Mouse (Mus musculus): ENCODE measurements around the gene Fkbp9. TPM values are rescaled to one million over a fixed set of nuclear protein-coding genes. Genes with fewer than 3 reads are reported as not detected.

Fkbp9 gene
- polyA plus RNA-seq, 1 experiment from 2014 or later = 38.0 TPM

DNA sequence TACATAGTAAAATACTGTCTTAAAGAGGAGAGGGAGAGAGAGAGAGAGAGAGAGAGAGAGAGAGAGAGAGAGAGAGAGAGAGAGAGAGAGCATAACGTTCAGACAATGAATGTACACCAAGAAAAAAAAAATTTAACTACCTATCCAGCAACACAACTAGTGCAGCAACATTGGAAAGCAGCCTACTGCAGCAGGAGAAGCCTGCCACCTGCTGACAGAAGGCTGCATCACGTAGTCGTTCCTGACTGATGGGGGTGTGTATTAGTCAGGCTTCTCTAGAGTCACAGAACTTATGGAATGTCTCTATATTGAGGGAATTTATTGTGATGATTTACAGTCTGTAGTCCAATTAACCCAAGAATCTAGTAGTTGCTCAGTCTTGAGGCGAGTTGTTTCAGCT is 77.1 kb downstream of the Fkbp9 start:
- Histone ChIP-seq H3K9me3 (ENCODE audit: control insufficient read depth) (no peaks in the 10 kb centered on the region), H3K36me3 (ENCODE audit: control insufficient read depth, insufficient read depth) (no peaks in the 10 kb centered on the region), H3K4me3 (ENCODE audit: low read depth, low read length) (no peak overlapping the region), H3K4me2 (replicated peaks; ENCODE audit: low read depth) (no peak overlapping the region), H3K9ac (ENCODE audit: low read depth, low read length) (no peak overlapping the region), H3K27me3 (replicated peaks; ENCODE audit: control insufficient read depth, insufficient read depth, low read length) (no peaks in the 10 kb centered on the region), H3K27ac (ENCODE audit: low read depth, low read length) (no peak overlapping the region), H3K4me1 (replicated peaks; ENCODE audit: control insufficient read depth, insufficient read depth, low read length) (peaks cover 8% of the 10 kb centered on the region; the same call in 1 of the 2 replicates)
- 10% methylated on average over 4 of the region's 4 CpGs for WGBS
- TF ChIP-seq CTCF (IDR thresholded peaks at IDR 0.05; ENCODE audit: low read depth) = peak; percentile 97
- no peak for ATAC-seq

DNA sequence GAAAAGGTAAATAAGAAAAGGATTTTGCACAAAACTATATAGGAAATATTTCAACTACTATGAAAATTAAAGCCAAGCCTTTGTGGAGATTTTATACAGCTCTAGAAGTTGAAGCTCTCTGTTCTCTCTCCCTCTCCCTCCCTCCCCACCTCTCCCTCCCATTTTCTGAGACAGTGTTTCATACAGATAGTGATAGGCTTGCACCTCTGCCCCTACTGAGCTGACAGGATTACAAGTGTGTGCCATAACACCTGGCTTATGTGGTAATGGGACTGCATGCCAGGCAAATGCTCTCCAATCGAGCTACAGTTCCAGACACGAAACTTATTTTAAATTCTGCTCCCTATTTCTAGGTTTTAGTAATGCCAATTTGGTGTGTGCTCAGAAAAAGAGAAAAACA is 79.1 kb downstream of the Fkbp9 start:
- no peaks in the 10 kb centered on the region for H3K27me3 ChIP-seq (replicated peaks; ENCODE audit: control insufficient read depth, insufficient read depth, low read length)
- H3K9me3 ChIP-seq (ENCODE audit: control insufficient read depth) = no peaks in the 10 kb centered on the region
- WGBS = 74% methylated on average over 2 of the region's 2 CpGs
- no peak for TF ChIP-seq CTCF (IDR thresholded peaks at IDR 0.05; ENCODE audit: low read depth)
- peaks cover 10% of the 10 kb centered on the region; the same call in 1 of the 2 replicates for H3K4me1 ChIP-seq (replicated peaks; ENCODE audit: control insufficient read depth, insufficient read depth, low read length)
- no peak overlapping the region for H3K4me3 ChIP-seq (ENCODE audit: low read depth, low read length)
- no peak overlapping the region for H3K9ac ChIP-seq (ENCODE audit: low read depth, low read length)
- no peaks in the 10 kb centered on the region for H3K36me3 ChIP-seq (ENCODE audit: control insufficient read depth, insufficient read depth)
- no peak overlapping the region for H3K27ac ChIP-seq (ENCODE audit: low read depth, low read length)
- no peak for ATAC-seq
- no peak overlapping the region for H3K4me2 ChIP-seq (replicated peaks; ENCODE audit: low read depth)

DNA sequence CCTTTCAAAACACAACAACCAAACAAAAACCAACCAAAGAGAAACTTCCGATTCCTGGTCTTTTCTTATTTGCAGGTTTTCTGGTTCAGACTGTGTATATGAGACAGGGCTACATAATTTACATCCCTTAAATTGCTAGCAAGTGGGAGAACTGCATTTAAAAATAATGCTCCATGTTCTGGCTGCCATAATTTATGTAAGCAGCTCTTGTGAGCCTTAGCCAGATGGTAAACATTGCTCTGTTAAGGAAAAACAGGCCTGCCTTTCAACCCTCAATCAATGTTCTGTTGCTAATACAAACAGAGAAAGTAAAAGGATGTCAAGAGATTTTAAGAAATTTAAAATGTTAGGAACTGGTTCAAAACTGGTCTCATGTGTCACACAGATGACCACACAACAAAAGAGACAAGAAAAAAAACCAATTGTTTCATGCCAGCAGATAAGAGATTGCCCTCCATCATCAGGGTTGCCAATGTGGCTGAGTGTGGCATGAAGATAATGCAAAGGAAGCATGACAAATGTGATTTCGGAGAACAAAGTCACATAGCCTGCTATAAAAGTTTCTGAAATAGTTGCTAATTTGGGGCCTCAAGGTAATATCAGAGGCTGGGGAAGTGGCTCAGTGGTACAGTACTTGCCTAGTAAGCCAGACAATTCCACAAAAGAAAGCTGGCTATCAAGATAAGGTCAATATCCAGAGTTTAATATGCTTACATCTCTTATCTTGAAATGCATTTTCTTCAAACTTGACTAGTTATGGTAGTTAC is 81.4 kb downstream of the Fkbp9 start:
- 55% methylated on average over 2 of the region's 2 CpGs for WGBS
- Histone ChIP-seq H3K4me1 (replicated peaks; ENCODE audit: control insufficient read depth, insufficient read depth, low read length) (peaks cover 10% of the 10 kb centered on the region), H3K36me3 (ENCODE audit: control insufficient read depth, insufficient read depth) (no peaks in the 10 kb centered on the region), H3K4me2 (replicated peaks; ENCODE audit: low read depth) (peak overlapping the region; percentile 25; the same call in 1 of the 2 replicates), H3K4me3 (ENCODE audit: low read depth, low read length) (no peak overlapping the region), H3K27me3 (replicated peaks; ENCODE audit: control insufficient read depth, insufficient read depth, low read length) (no peaks in the 10 kb centered on the region), H3K9ac (ENCODE audit: low read depth, low read length) (no peak overlapping the region), H3K9me3 (ENCODE audit: control insufficient read depth) (no peaks in the 10 kb centered on the region), H3K27ac (ENCODE audit: low read depth, low read length) (no peak overlapping the region)
- ATAC-seq = no peak
- no peak for TF ChIP-seq CTCF (IDR thresholded peaks at IDR 0.05; ENCODE audit: low read depth)

GRCm38 (mm10) chr6:56916279-56916678 is 84.4 kb downstream of the Fkbp9 start:
- H3K4me1 ChIP-seq (replicated peaks; ENCODE audit: control insufficient read depth, insufficient read depth, low read length) = peaks cover 15% of the 10 kb centered on the region
- WGBS = 81% methylated on average over 2 of the region's 2 CpGs

GRCm38 (mm10) chr6:56917578-56918368 is 85.9 kb downstream of the Fkbp9 start:
- no peak overlapping the region for H3K9ac ChIP-seq (ENCODE audit: low read depth, low read length)
- H3K4me2 ChIP-seq (replicated peaks; ENCODE audit: low read depth) = peak overlapping the region; percentile 53
- WGBS = 29% methylated on average over 12 of the region's 12 CpGs
- H3K27me3 ChIP-seq (replicated peaks; ENCODE audit: control insufficient read depth, insufficient read depth, low read length) = no peaks in the 10 kb centered on the region
- H3K4me3 ChIP-seq (ENCODE audit: low read depth, low read length) = no peak overlapping the region
- H3K27ac ChIP-seq (ENCODE audit: low read depth, low read length) = peak overlapping the region; percentile 24; the same call in 1 of the 2 replicates
- peak; percentile 77 for ATAC-seq
- H3K9me3 ChIP-seq (ENCODE audit: control insufficient read depth) = no peaks in the 10 kb centered on the region
- peaks cover 15% of the 10 kb centered on the region for H3K4me1 ChIP-seq (replicated peaks; ENCODE audit: control insufficient read depth, insufficient read depth, low read length)
- TF ChIP-seq CTCF (IDR thresholded peaks at IDR 0.05; ENCODE audit: low read depth) = no peak
- no peaks in the 10 kb centered on the region for H3K36me3 ChIP-seq (ENCODE audit: control insufficient read depth, insufficient read depth)

More at GRCm38 (mm10) chr6:56916279-56916678, 84.4 kb downstream of the Fkbp9 start:
- no peak for ATAC-seq
- Histone ChIP-seq H3K9me3 (ENCODE audit: control insufficient read depth) (no peaks in the 10 kb centered on the region), H3K36me3 (ENCODE audit: control insufficient read depth, insufficient read depth) (no peaks in the 10 kb centered on the region), H3K27me3 (replicated peaks; ENCODE audit: control insufficient read depth, insufficient read depth, low read length) (no peaks in the 10 kb centered on the region), H3K4me2 (replicated peaks; ENCODE audit: low read depth) (no peak overlapping the region), H3K27ac (ENCODE audit: low read depth, low read length) (no peak overlapping the region), H3K9ac (ENCODE audit: low read depth, low read length) (no peak overlapping the region), H3K4me3 (ENCODE audit: low read depth, low read length) (no peak overlapping the region)
- TF ChIP-seq CTCF (IDR thresholded peaks at IDR 0.05; ENCODE audit: low read depth) = no peak

- 49% methylated on average over 7 of the region's 7 CpGs for WGBS
- Histone ChIP-seq H3K4me3 (ENCODE audit: low read depth, low read length) (no peak overlapping the region), H3K9ac (ENCODE audit: low read depth, low read length) (no peak overlapping the region), H3K36me3 (ENCODE audit: control insufficient read depth, insufficient read depth) (no peaks in the 10 kb centered on the region), H3K4me2 (replicated peaks; ENCODE audit: low read depth) (no peak overlapping the region), H3K4me1 (replicated peaks; ENCODE audit: control insufficient read depth, insufficient read depth, low read length) (peaks cover 4% of the 10 kb centered on the region; the same call in 1 of the 2 replicates), H3K9me3 (ENCODE audit: control insufficient read depth) (no peaks in the 10 kb centered on the region), H3K27me3 (replicated peaks; ENCODE audit: control insufficient read depth, insufficient read depth, low read length) (no peaks in the 10 kb centered on the region), H3K27ac (ENCODE audit: low read depth, low read length) (no peak overlapping the region)
- no peak for ATAC-seq
- TF ChIP-seq CTCF (IDR thresholded peaks at IDR 0.05; ENCODE audit: low read depth) = no peak
These were observed 87.6 kb downstream of the Fkbp9 start for GRCm38 (mm10) chr6:56919330-56920044.

Measured in intestine, postnatal 0 days (tissue).